Mouse (Mus musculus): ENCODE results near the gene Blmh.

GRCm38 (mm10) chr11:76984173-76984572, 59.6 kb downstream of the Blmh start:
- no peak for TF ChIP-seq POLR2A (IDR thresholded peaks at IDR 0.05; ENCODE audit: control insufficient read depth, low read depth, low read length)
- TF ChIP-seq CTCF (IDR thresholded peaks at IDR 0.05; ENCODE audit: control insufficient read depth, insufficient read depth, insufficient replicate concordance, low read depth, low read length), result no peak

Data from testis, adult 2 months (tissue).